Mouse (Mus musculus): ENCODE measurements at regions not wholly inside any gene's neighbourhood (a gene's known extent, or its start where the extent isn't known, plus 50 kb on each side); places are given as distances from the start of the nearest gene placed in this dataset.

DNA sequence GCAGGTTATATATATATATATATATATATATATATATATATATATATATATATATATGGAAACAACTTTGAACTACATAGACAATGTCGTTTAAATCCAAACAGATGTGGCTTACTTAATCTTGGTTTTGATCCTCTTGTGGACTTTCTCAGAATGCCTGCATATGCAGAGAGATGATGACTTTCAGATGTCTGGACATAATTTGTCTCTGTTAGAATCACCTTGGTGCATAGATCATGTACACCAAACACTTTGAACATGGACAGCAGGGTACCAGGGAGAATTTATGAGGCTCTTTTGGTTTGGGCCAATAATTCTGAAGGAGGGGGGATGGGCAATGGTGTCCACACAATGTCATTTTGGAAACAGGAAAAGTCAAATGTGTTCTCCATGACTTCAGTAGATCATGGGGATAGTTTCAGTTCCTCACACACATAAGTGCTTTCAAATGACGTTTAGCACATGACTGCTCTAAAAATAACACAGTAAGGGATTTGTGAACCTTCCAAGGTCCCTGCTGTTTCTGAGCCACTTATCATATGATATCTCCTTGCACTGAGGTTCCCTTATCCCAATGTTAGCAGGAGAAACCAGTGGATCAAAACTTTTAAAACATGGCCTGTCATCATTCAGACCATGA is 177.4 kb upstream of the Pdzrn3 start:
- TF ChIP-seq CTCF (IDR thresholded peaks at IDR 0.05; ENCODE audit: low read depth) (no peak), EP300 (optimal IDR thresholded peaks at IDR 0.05) (no peak)
